In genomic region chr9:32163820-32164219, GRCm38 (mm10) we compare ENCODE assay signal across 8 mouse cellular contexts. TPM values are rescaled to one million over a fixed set of nuclear protein-coding genes. Genes with fewer than 3 reads are reported as not detected.
DNase-seq lines count a peak whose midpoint lies in the region; ATAC-seq and TF ChIP-seq lines count a peak whose summit lies in the region.
"Not testable (repeated sequence)": the region's sequence is repeated elsewhere in the genome, so short reads cannot be mapped to it uniquely, and the experiment has no call there.
"Had no signal": no experiment of that assay in that cellular context is flagged by ENCODE, and none has a peak within 500 bp of the region (broad histone marks: within the 10 kb centered on the region; RNA-seq: fewer than 3 reads in every experiment).

No protein-coding gene starts in this region.

- not testable (repeated sequence) for H3K4me3 ChIP-seq in forebrain, embryonic 15.5 days; liver, adult 2 months (ENCODE audit: insufficient read depth, low read depth, low read length)

- not testable (repeated sequence) for H3K27me3 ChIP-seq in forebrain, embryonic 15.5 days; liver, adult 2 months (ENCODE audit: control insufficient read depth, insufficient read depth, low read length)

- TF ChIP-seq POLR2A in liver, adult 2 months (IDR thresholded peaks at IDR 0.05; ENCODE audit: extremely low read depth, insufficient read depth, low read length), result not testable (repeated sequence)

- peak; percentile 33 to 69 for DNase-seq in cerebellum, postnatal 10 days
- DNase-seq in kidney, adult 11 months, result peak; percentile 15
- peak; percentile 29 to 43 for DNase-seq in kidney, postnatal 36 days
- peak; percentile 43 for DNase-seq in liver, adult 2 months (ENCODE audit: extremely low read depth, low read depth, low spot score)
- peak; percentile 41 for DNase-seq in right cerebral cortex, adult 18-20 months

- 62% methylated on average over 6 of the region's 6 CpGs for WGBS in forebrain, embryonic 15.5 days
- 45% methylated on average over 6 of the region's 6 CpGs for WGBS in liver, adult 2 months

- not testable (repeated sequence) for H3K4me2 ChIP-seq in forebrain, embryonic 15.5 days (replicated peaks)

- H3K79me2 ChIP-seq in liver, adult 2 months (ENCODE audit: control insufficient read depth, insufficient read depth, low read length), result not testable (repeated sequence)

- not testable (repeated sequence) for H3K36me3 ChIP-seq in forebrain, embryonic 15.5 days; liver, adult 2 months (ENCODE audit: control insufficient read depth, insufficient read depth, low read length)

- 0 out of 2 replicates have a peak overlapping the region, but pooled peaks have one; percentile 39 for H3K27ac ChIP-seq in forebrain, embryonic 15.5 days (replicated peaks)
- not testable (repeated sequence) for H3K27ac ChIP-seq in liver, adult 2 months (replicated peaks; ENCODE audit: insufficient read depth, low read depth, low read length)

- not testable (repeated sequence) for ATAC-seq in forebrain, embryonic 15.5 days (replicated peaks)

- H3K4me1 ChIP-seq in forebrain, embryonic 15.5 days, result peaks cover 13% of the 10 kb centered on the region; the same call in 1 of the 2 replicates
- not testable (repeated sequence) for H3K4me1 ChIP-seq in liver, adult 2 months (ENCODE audit: control insufficient read depth, insufficient read depth, low read length)

- H3K9me3 ChIP-seq in forebrain, embryonic 15.5 days, result not testable (repeated sequence)

- H3K9ac ChIP-seq in forebrain, embryonic 15.5 days (replicated peaks); liver, adult 2 months (ENCODE audit: low read depth, low read length): not testable (repeated sequence)

- TF ChIP-seq CTCF in liver, adult 2 months (IDR thresholded peaks at IDR 0.05; ENCODE audit: low read depth, low read length), result not testable (repeated sequence)

RNA-seq across cellular contexts. Expression of gene Arhgap32, which starts 47.9 kb away (rescaled TPM):
- 12.1 and 12.3 TPM in 2 replicates for polyA plus RNA-seq in forebrain, embryonic 15.5 days (2015; fragmentation: Nextera tagmentation; extraction: Ambion mirVana)
- 3.4 and 4.6 TPM in 2 replicates for total RNA-seq in liver, adult 2 months (2014; rRNA removed)
- 0.98 and 1.9 TPM in 2 replicates for polyA plus RNA-seq in liver, adult 2 months (2012; rRNA removed)
- polyA plus RNA-seq: CD4-positive, CD25-positive, alpha-beta regulatory T cell, adult 4 months; erythroblast, embryonic 14.5 days had no signal
